Mouse (Mus musculus): ENCODE data around the gene Smdt1. TPM values are rescaled to one million over a fixed set of nuclear protein-coding genes. Genes with fewer than 3 reads are reported as not detected.

Smdt1 gene
- polyA plus RNA-seq, 1 experiment, result 84.8 TPM

DNA sequence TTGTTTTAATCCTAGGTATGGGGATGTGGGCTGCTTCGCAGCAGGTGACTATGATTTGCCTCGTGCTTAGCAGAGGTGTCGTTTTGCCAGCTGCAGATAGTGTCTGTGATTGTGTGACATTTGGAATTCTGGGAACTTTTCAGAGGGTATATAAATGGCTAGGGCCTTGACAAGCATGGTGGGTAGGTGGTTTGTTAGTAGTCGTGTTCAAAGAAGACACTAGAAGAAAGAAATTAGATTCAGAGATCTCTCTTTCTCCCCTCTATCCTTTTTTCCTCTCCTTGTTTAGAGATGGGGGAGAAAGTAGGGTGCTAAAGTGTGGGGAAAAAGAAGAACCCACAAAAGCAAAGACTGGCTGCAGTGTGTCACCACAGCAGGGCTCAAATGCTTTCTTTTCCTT lies 29.4 kb downstream of the Smdt1 start:
- Histone ChIP-seq H3K4me3 (ENCODE audit: low read depth, low read length) (no peak overlapping the region), H3K9me3 (replicated peaks; ENCODE audit: control insufficient read depth, insufficient read depth, low read length, poor library complexity, severe bottlenecking) (no peaks in the 10 kb centered on the region), H3K9ac (ENCODE audit: low read depth, poor library complexity, severe bottlenecking) (no peak overlapping the region), H3K4me1 (ENCODE audit: control insufficient read depth, insufficient read depth, low read length) (no peaks in the 10 kb centered on the region), H3K27me3 (ENCODE audit: control insufficient read depth, insufficient read depth, low read length, poor library complexity, severe bottlenecking) (no peaks in the 10 kb centered on the region), H3K27ac (ENCODE audit: insufficient read depth, low read length) (no peak overlapping the region), H3K36me3 (ENCODE audit: control insufficient read depth, insufficient read depth, low read length, poor library complexity, severe bottlenecking) (no peaks in the 10 kb centered on the region)
- TF ChIP-seq POLR2A (IDR thresholded peaks at IDR 0.05; ENCODE audit: insufficient read depth, low read length) (no peak), CTCF (IDR thresholded peaks at IDR 0.05; ENCODE audit: low read depth, low read length) (no peak), EP300 (IDR thresholded peaks at IDR 0.05; ENCODE audit: insufficient read depth, low read depth, low read length) (no peak)

DNA sequence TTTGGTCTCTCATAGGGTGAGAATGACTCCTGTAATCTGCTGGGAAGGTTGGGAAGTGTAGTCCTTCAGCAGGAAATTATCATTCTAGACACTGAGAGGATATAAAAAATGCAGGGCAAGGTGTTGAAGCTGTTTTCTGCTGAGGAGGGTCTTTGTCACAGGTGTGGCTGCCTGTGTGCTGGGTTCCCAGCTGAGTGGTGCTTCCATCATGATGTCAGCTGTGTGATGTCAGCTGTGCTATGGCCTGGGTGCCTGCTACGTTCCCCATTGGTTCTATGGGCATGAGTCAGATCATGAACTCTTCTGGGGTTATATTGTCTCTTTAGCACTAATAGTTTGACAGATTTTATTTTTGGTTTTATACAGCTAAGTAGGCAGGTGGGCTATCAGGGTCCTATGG lies 30.1 kb downstream of the Smdt1 start:
- no peak overlapping the region for H3K4me3 ChIP-seq (ENCODE audit: low read depth, low read length)
- TF ChIP-seq CTCF (IDR thresholded peaks at IDR 0.05; ENCODE audit: low read depth, low read length), result no peak
- no peaks in the 10 kb centered on the region for H3K4me1 ChIP-seq (ENCODE audit: control insufficient read depth, insufficient read depth, low read length)
- H3K27me3 ChIP-seq (ENCODE audit: control insufficient read depth, insufficient read depth, low read length, poor library complexity, severe bottlenecking), result no peaks in the 10 kb centered on the region
- H3K9ac ChIP-seq (ENCODE audit: low read depth, poor library complexity, severe bottlenecking), result no peak overlapping the region
- no peaks in the 10 kb centered on the region for H3K9me3 ChIP-seq (replicated peaks; ENCODE audit: control insufficient read depth, insufficient read depth, low read length, poor library complexity, severe bottlenecking)
- H3K36me3 ChIP-seq (ENCODE audit: control insufficient read depth, insufficient read depth, low read length, poor library complexity, severe bottlenecking), result no peaks in the 10 kb centered on the region
- H3K27ac ChIP-seq (ENCODE audit: insufficient read depth, low read length), result no peak overlapping the region

DNA sequence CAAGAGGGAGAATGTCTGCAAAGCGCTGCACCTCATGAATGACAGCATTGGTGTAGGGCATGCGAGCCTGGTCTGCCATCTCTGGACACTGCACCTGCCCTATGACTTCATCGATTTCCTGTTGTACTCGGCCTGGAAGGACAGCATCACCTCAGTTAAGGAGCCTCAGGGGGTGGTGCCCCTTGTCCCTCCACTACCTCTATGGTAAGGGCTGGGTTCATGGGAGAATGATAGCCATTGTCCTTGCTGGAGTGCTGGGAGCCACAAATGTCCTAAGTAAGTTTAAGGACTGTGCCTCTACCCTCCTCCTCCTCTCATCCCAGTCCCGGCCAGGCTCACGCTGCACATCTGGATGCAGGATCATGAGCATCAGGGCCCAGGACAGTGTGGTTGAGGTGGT lies 33.7 kb downstream of the Smdt1 start:
- TF ChIP-seq CTCF (IDR thresholded peaks at IDR 0.05; ENCODE audit: low read depth, low read length) (no peak), POLR2A (IDR thresholded peaks at IDR 0.05; ENCODE audit: insufficient read depth, low read length) (no peak), EP300 (IDR thresholded peaks at IDR 0.05; ENCODE audit: insufficient read depth, low read depth, low read length) (no peak)
- Histone ChIP-seq H3K27ac (ENCODE audit: insufficient read depth, low read length) (no peak overlapping the region), H3K9ac (ENCODE audit: low read depth, poor library complexity, severe bottlenecking) (no peak overlapping the region)

DNA sequence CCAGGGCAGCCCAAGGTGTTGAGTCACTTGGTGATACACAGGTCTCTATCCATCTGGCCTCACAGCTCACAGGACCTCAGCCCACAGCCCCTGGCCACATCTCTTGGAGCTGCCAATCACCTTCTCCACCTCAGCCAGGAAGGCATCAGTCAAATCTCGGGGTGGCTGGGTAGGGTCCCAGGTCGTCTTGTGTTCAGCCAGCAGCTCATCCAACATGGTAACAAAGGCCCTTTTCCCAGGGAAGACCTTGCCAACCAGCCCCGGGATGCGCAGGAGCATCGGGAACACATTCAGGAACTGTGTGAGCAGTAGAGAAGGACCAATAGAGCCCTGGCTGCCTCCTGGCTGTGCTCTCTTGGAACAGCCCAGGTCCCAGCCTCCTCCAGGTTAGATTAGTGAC lies 34.2 kb downstream of the Smdt1 start:
- H3K36me3 ChIP-seq (ENCODE audit: control insufficient read depth, insufficient read depth, low read length, poor library complexity, severe bottlenecking), result no peaks in the 10 kb centered on the region
- no peaks in the 10 kb centered on the region for H3K9me3 ChIP-seq (replicated peaks; ENCODE audit: control insufficient read depth, insufficient read depth, low read length, poor library complexity, severe bottlenecking)
- H3K27ac ChIP-seq (ENCODE audit: insufficient read depth, low read length), result no peak overlapping the region
- no peaks in the 10 kb centered on the region for H3K27me3 ChIP-seq (ENCODE audit: control insufficient read depth, insufficient read depth, low read length, poor library complexity, severe bottlenecking)
- no peak for TF ChIP-seq POLR2A (IDR thresholded peaks at IDR 0.05; ENCODE audit: insufficient read depth, low read length)
- no peak for TF ChIP-seq EP300 (IDR thresholded peaks at IDR 0.05; ENCODE audit: insufficient read depth, low read depth, low read length)
- no peak for TF ChIP-seq CTCF (IDR thresholded peaks at IDR 0.05; ENCODE audit: low read depth, low read length)
- H3K4me1 ChIP-seq (ENCODE audit: control insufficient read depth, insufficient read depth, low read length), result no peaks in the 10 kb centered on the region
- H3K4me3 ChIP-seq (ENCODE audit: low read depth, low read length), result no peak overlapping the region
- no peak overlapping the region for H3K9ac ChIP-seq (ENCODE audit: low read depth, poor library complexity, severe bottlenecking)

More for the DNA sequence above, 33.7 kb downstream of the Smdt1 start:
- Histone ChIP-seq H3K27me3 (ENCODE audit: control insufficient read depth, insufficient read depth, low read length, poor library complexity, severe bottlenecking) (no peaks in the 10 kb centered on the region), H3K4me3 (ENCODE audit: low read depth, low read length) (no peak overlapping the region), H3K9me3 (replicated peaks; ENCODE audit: control insufficient read depth, insufficient read depth, low read length, poor library complexity, severe bottlenecking) (no peaks in the 10 kb centered on the region), H3K4me1 (ENCODE audit: control insufficient read depth, insufficient read depth, low read length) (no peaks in the 10 kb centered on the region), H3K36me3 (ENCODE audit: control insufficient read depth, insufficient read depth, low read length, poor library complexity, severe bottlenecking) (no peaks in the 10 kb centered on the region)

DNA sequence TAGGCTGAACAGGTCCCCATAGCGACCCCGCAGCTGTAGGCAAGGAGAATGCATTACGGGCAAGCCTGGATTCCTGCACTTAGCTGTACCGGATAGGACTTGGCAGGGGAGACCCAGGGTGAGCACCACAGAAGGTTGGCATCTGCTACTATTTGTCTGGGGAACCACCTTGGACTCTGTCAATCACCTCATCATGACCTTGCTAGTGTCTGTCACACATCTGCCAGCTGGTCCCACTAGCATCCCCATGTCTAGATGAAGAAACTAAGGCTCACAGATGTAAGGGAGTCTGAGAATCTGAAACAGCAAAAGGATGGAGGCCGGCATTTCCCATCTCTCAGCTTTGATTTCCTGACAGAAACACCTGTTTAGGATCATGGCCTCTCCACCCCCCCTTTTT lies 35.7 kb downstream of the Smdt1 start:
- Histone ChIP-seq H3K4me1 (ENCODE audit: control insufficient read depth, insufficient read depth, low read length) (no peaks in the 10 kb centered on the region), H3K9me3 (replicated peaks; ENCODE audit: control insufficient read depth, insufficient read depth, low read length, poor library complexity, severe bottlenecking) (no peaks in the 10 kb centered on the region), H3K27ac (ENCODE audit: insufficient read depth, low read length) (no peak overlapping the region), H3K36me3 (ENCODE audit: control insufficient read depth, insufficient read depth, low read length, poor library complexity, severe bottlenecking) (no peaks in the 10 kb centered on the region), H3K9ac (ENCODE audit: low read depth, poor library complexity, severe bottlenecking) (no peak overlapping the region), H3K27me3 (ENCODE audit: control insufficient read depth, insufficient read depth, low read length, poor library complexity, severe bottlenecking) (no peaks in the 10 kb centered on the region), H3K4me3 (ENCODE audit: low read depth, low read length) (no peak overlapping the region)
- TF ChIP-seq POLR2A (IDR thresholded peaks at IDR 0.05; ENCODE audit: insufficient read depth, low read length), result no peak
- no peak for TF ChIP-seq EP300 (IDR thresholded peaks at IDR 0.05; ENCODE audit: insufficient read depth, low read depth, low read length)
- no peak for TF ChIP-seq CTCF (IDR thresholded peaks at IDR 0.05; ENCODE audit: low read depth, low read length)

DNA sequence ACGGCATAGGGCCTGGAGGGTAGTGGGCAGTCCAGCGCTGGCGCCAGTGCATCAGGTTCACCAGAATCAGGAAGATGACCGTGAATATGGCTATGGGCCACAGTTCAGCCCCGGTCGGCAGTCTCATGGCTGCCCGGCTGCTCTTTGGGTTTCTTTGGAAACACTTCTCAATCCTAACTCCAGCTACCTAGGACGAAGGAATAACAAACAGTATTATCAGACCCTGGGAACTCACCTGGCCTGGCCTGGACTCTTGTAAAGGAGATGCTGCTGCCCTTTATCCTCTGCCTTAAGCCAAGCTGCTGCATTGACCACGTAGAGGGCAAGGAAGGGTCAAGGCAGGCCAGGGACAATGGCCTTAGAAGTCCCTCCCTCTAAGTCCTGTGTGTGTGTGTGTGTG lies 37.1 kb downstream of the Smdt1 start:
- H3K9ac ChIP-seq (ENCODE audit: low read depth, poor library complexity, severe bottlenecking), result no peak overlapping the region
- no peak overlapping the region for H3K27ac ChIP-seq (ENCODE audit: insufficient read depth, low read length)
- H3K36me3 ChIP-seq (ENCODE audit: control insufficient read depth, insufficient read depth, low read length, poor library complexity, severe bottlenecking), result no peaks in the 10 kb centered on the region
- no peak overlapping the region for H3K4me3 ChIP-seq (ENCODE audit: low read depth, low read length)
- no peak for TF ChIP-seq POLR2A (IDR thresholded peaks at IDR 0.05; ENCODE audit: insufficient read depth, low read length)
- no peak for TF ChIP-seq EP300 (IDR thresholded peaks at IDR 0.05; ENCODE audit: insufficient read depth, low read depth, low read length)
- no peaks in the 10 kb centered on the region for H3K4me1 ChIP-seq (ENCODE audit: control insufficient read depth, insufficient read depth, low read length)
- no peaks in the 10 kb centered on the region for H3K9me3 ChIP-seq (replicated peaks; ENCODE audit: control insufficient read depth, insufficient read depth, low read length, poor library complexity, severe bottlenecking)
- H3K27me3 ChIP-seq (ENCODE audit: control insufficient read depth, insufficient read depth, low read length, poor library complexity, severe bottlenecking), result no peaks in the 10 kb centered on the region

Measured in ES-Bruce4 (cell line).